Mouse (Mus musculus) neural tube, embryonic 14.5 days (tissue): Measurements from ENCODE around the gene Prpsap1. TPM values are rescaled to one million over a fixed set of nuclear protein-coding genes. Genes with fewer than 3 reads are reported as not detected.
A peak's percentile ranks its signal among the peaks of the same experiment; 100 is the strongest.

Experiments used
- ATAC-seq: fragments of 200-750 bp; cut with Nextera tagmentation; 2 replicates; pipeline ENCODE4 v1.8.0; 2017; ENCODE audit warnings: low read depth, mild to moderate bottlenecking, moderate TSS enrichment, moderate library complexity
- H3K27ac ChIP-seq: fragments of 300-500 bp; sonication (generic); 2 replicates; pipeline ENCODE4 v1.5.1; 2014; ENCODE audit warnings: low read depth, mild to moderate bottlenecking, control low read depth, low read length, moderate library complexity, mixed read lengths
- H3K27me3 ChIP-seq: fragments of 300-500 bp; sonication (generic); 2 replicates; pipeline ENCODE4 v1.6.1; 2014; ENCODE audit warnings: low read length; ENCODE audit not compliant: control insufficient read depth, insufficient read depth
- H3K36me3 ChIP-seq: fragments of 300-500 bp; sonication (generic); 2 replicates; pipeline ENCODE4 v1.6.1; 2014; ENCODE audit warnings: low read length, mixed read lengths; ENCODE audit not compliant: control insufficient read depth, insufficient read depth
- H3K4me1 ChIP-seq: fragments of 300-500 bp; sonication (generic); 2 replicates; pipeline ENCODE4 v1.6.1; 2014; ENCODE audit warnings: low read length; ENCODE audit not compliant: control insufficient read depth, insufficient read depth
- H3K4me2 ChIP-seq: fragments of 300-500 bp; sonication (generic); 2 replicates; pipeline ENCODE4 v1.6.1; 2014; ENCODE audit warnings: mild to moderate bottlenecking, low read depth, low read length, control low read depth
- H3K4me3 ChIP-seq: fragments of 300-500 bp; sonication (generic); 2 replicates; pipeline ENCODE4 v1.5.1; 2014; ENCODE audit warnings: low read depth, low read length, control low read depth, mixed read lengths
- H3K9ac ChIP-seq: fragments of 300-500 bp; sonication (generic); replicated peaks from 2 replicates; pipeline ENCODE4 v1.6.1; 2014; ENCODE audit warnings: low read depth, mild to moderate bottlenecking, control low read depth, low read length, mixed read lengths
- H3K9me3 ChIP-seq: fragments of 300-500 bp; sonication (generic); 2 replicates; pipeline ENCODE4 v1.6.1; 2016; ENCODE audit warnings: low read length; ENCODE audit not compliant: control insufficient read depth
- WGBS: fragments of 180-500 bp; shearing (Covaris S2); extraction: QIAGEN DNeasy Blood & Tissue Kit; methylation state at CpG from one replicate; pipeline ENCODE4 v1.1.7; 2014; 5-methylcytosine and 5-hydroxymethylcytosine counted together
- polyA plus RNA-seq: library from polyadenylated mRNA; unstranded; fragments of >200 nt; fragmentation: Nextera tagmentation; extraction: Ambion mirVana; gene quantifications from 2 replicates; pipeline ENCODE4 v1.2.1, GENCODE M21; 2014

The Prpsap1 gene
- 171 and 179 TPM in 2 replicates for polyA plus RNA-seq

- Histone ChIP-seq H3K4me3 (no peak within 1 kb of the TSS), H3K4me1 (peaks cover 6% of the 10 kb centered on the region; the same call in 1 of the 2 replicates), H3K27ac (peak within 1 kb of the TSS; percentile 35; the same call in 1 of the 2 replicates), H3K9ac (no peak within 1 kb of the TSS), H3K4me2 (no peak within 1 kb of the TSS), H3K27me3 (no peaks in the 10 kb centered on the region; the same call in 1 of the 2 replicates), H3K9me3 (no peaks in the 10 kb centered on the region), H3K36me3 (no peaks in the 10 kb centered on the region)
- no peak for ATAC-seq
- 26% methylated on average over 4 of the region's 4 CpGs for WGBS
Measured at GRCm38 (mm10) chr11:116493795-116494252, at the start of gene Prpsap1. Gene Prpsap1, minus strand, starts transcription at chr11:116494202.

- H3K4me1 ChIP-seq: no peaks in the 10 kb centered on the region
- H3K9ac ChIP-seq: no peak overlapping the region
- 88% methylated on average over 4 of the region's 4 CpGs for WGBS
- no peak overlapping the region for H3K4me2 ChIP-seq
- no peaks in the 10 kb centered on the region for H3K27me3 ChIP-seq
- peaks cover 74% of the 10 kb centered on the region for H3K36me3 ChIP-seq
- no peak overlapping the region for H3K4me3 ChIP-seq
- peak; percentile 44; the same call in 1 of the 2 replicates for ATAC-seq
- no peak overlapping the region; the same call in 1 of the 2 replicates for H3K27ac ChIP-seq
- no peaks in the 10 kb centered on the region for H3K9me3 ChIP-seq
Measured at GRCm38 (mm10) chr11:116543110-116543509, 49.1 kb upstream of the Prpsap1 start.

GRCm38 (mm10) chr11:116541183-116541582 is 47.2 kb upstream of the Prpsap1 start:
- 95% methylated on average over 11 of the region's 11 CpGs for WGBS

GRCm38 (mm10) chr11:116538142-116538735 is 44.2 kb upstream of the Prpsap1 start:
- Histone ChIP-seq H3K4me1 (peaks cover 8% of the 10 kb centered on the region; the same call in 1 of the 2 replicates), H3K4me2 (no peak overlapping the region), H3K36me3 (peaks cover 44% of the 10 kb centered on the region), H3K27ac (no peak overlapping the region), H3K4me3 (no peak overlapping the region), H3K9ac (no peak overlapping the region), H3K27me3 (peaks cover 13% of the 10 kb centered on the region; the same call in 1 of the 2 replicates), H3K9me3 (no peaks in the 10 kb centered on the region)
- WGBS: 92% methylated on average over 12 of the region's 12 CpGs
- ATAC-seq: no peak

More at GRCm38 (mm10) chr11:116541183-116541582, 47.2 kb upstream of the Prpsap1 start:
- ATAC-seq: no peak
- no peaks in the 10 kb centered on the region for H3K4me1 ChIP-seq
- no peak overlapping the region for H3K27ac ChIP-seq
- no peaks in the 10 kb centered on the region for H3K9me3 ChIP-seq
- H3K36me3 ChIP-seq: peaks cover 72% of the 10 kb centered on the region
- no peak overlapping the region for H3K9ac ChIP-seq
- no peak overlapping the region for H3K4me3 ChIP-seq
- H3K4me2 ChIP-seq: no peak overlapping the region
- H3K27me3 ChIP-seq: no peaks in the 10 kb centered on the region

GRCm38 (mm10) chr11:116537388-116537787 is 43.4 kb upstream of the Prpsap1 start:
- 88% methylated on average over 5 of the region's 5 CpGs for WGBS
- Histone ChIP-seq H3K9ac (no peak overlapping the region), H3K4me1 (peaks cover 14% of the 10 kb centered on the region; the same call in 1 of the 2 replicates), H3K9me3 (no peaks in the 10 kb centered on the region), H3K4me2 (no peak overlapping the region), H3K27me3 (peaks cover 20% of the 10 kb centered on the region), H3K36me3 (peaks cover 35% of the 10 kb centered on the region), H3K4me3 (no peak overlapping the region), H3K27ac (no peak overlapping the region)
- no peak for ATAC-seq

GRCm38 (mm10) chr11:116536685-116537084 is 42.7 kb upstream of the Prpsap1 start:
- WGBS: 82% methylated on average over 7 of the region's 7 CpGs
- H3K9me3 ChIP-seq: no peaks in the 10 kb centered on the region
- no peak overlapping the region for H3K4me2 ChIP-seq
- peaks cover 20% of the 10 kb centered on the region for H3K27me3 ChIP-seq
- H3K36me3 ChIP-seq: peaks cover 28% of the 10 kb centered on the region
- no peak overlapping the region for H3K27ac ChIP-seq
- H3K9ac ChIP-seq: no peak overlapping the region
- no peak for ATAC-seq
- H3K4me3 ChIP-seq: no peak overlapping the region
- peaks cover 20% of the 10 kb centered on the region for H3K4me1 ChIP-seq

GRCm38 (mm10) chr11:116534154-116534865 is 40.3 kb upstream of the Prpsap1 start:
- Histone ChIP-seq H3K27ac (no peak overlapping the region), H3K9me3 (no peaks in the 10 kb centered on the region), H3K9ac (no peak overlapping the region), H3K36me3 (peaks cover 7% of the 10 kb centered on the region; the same call in 1 of the 2 replicates), H3K4me3 (peak overlapping the region; percentile 35), H3K4me2 (peak overlapping the region; percentile 78; the same call in 1 of the 2 replicates), H3K27me3 (peaks cover 34% of the 10 kb centered on the region), H3K4me1 (peaks cover 27% of the 10 kb centered on the region)
- WGBS: 24% methylated on average over 20 of the region's 20 CpGs
- ATAC-seq: peak; percentile 47; the same call in 1 of the 2 replicates

- peak overlapping the region; percentile 35 for H3K4me3 ChIP-seq
- peaks cover 27% of the 10 kb centered on the region for H3K4me1 ChIP-seq
- 0 out of 2 replicates have a peak, but pooled peaks have one; percentile 12 for ATAC-seq
- H3K36me3 ChIP-seq: peaks cover 6% of the 10 kb centered on the region; the same call in 1 of the 2 replicates
- H3K27ac ChIP-seq: no peak overlapping the region
- peak overlapping the region; percentile 37; the same call in 1 of the 2 replicates for H3K9ac ChIP-seq
- H3K4me2 ChIP-seq: peak overlapping the region; percentile 78
- H3K27me3 ChIP-seq: peaks cover 34% of the 10 kb centered on the region
- WGBS: under 1% methylated on average over 58 of the region's 63 CpGs
- H3K9me3 ChIP-seq: no peaks in the 10 kb centered on the region
Measured at GRCm38 (mm10) chr11:116533341-116534153, 39.5 kb upstream of the Prpsap1 start.
